Mouse (Mus musculus) urinary bladder, postnatal 25 days (tissue): ENCODE measurements at regions not wholly inside any gene's neighbourhood (a gene's known extent, or its start where the extent isn't known, plus 50 kb on each side); places are given as distances from the start of the nearest gene placed in this dataset.

Source experiments
- DNase-seq: peaks from one replicate; pipeline ENCODE4 v3.0.0; 2022; ENCODE audit warnings: low spot score

DNA sequence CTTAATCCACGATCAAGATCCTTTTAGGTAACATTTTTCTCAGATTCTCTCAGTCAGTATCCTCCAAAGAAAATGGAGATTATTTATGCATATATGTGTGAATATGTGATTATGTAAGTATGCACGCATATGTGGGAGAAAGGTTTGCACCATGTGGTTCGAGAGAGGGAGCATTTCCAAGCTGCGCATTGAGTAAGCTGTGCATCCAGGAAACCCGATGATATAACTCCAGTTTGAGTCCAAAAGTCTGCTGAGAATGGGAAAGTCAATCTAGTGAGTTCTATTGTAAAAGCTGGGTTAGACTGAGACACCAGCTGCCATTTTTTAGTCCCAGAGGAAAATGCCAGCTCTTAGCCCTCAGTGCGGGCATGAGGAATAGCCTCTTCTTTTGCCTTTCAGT lies 89.9 kb upstream of the Krr1 start:
- DNase-seq, result no peak

- no peak for DNase-seq
These were observed 87.8 kb upstream of the Krr1 start for GRCm38 (mm10) chr10:111884701-111885100.

GRCm38 (mm10) chr10:111889111-111889510 lies 83.4 kb upstream of the Krr1 start:
- no peak for DNase-seq

DNA sequence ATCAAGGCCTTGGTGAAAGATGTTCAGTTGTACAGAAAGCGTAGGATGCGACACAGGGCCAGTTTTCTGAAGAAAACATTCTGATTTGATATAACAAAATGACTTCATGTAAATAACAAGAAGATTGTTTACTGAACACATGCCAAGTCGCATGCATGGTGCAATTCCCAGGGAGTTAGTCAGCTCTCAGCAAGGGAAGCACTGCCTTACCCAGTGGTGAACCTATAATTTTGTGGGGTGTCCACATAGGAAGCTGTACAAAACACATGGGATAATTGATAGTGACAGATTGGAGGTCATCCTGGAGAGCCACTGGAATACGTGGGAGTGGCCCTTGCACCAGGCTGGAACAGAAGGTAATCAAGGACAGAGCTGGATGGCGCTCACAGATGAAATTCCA lies 79.0 kb upstream of the Krr1 start:
- DNase-seq, result no peak

DNA sequence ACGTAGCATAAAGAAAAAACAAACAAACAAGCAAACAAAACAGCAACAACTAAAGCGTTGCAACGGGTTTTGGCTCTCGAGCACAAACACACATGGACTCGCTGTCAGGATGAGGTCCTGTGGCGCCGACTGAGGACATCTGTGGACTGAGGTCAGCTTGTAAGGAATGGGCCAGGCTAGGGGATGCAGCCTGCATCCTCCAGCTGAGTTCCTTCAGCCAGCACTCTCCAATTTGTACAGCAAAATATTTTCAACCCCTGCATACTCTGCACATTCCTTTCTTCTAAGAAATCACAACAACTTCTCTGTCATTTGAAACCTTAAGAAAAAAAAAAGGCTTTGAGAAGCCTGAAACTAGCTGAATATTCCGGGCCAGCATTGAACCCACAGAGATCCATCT lies 78.5 kb upstream of the Krr1 start:
- DNase-seq, result peak; percentile 26

- no peak for DNase-seq
These were observed 75.1 kb upstream of the Krr1 start for GRCm38 (mm10) chr10:111897361-111897760.

DNA sequence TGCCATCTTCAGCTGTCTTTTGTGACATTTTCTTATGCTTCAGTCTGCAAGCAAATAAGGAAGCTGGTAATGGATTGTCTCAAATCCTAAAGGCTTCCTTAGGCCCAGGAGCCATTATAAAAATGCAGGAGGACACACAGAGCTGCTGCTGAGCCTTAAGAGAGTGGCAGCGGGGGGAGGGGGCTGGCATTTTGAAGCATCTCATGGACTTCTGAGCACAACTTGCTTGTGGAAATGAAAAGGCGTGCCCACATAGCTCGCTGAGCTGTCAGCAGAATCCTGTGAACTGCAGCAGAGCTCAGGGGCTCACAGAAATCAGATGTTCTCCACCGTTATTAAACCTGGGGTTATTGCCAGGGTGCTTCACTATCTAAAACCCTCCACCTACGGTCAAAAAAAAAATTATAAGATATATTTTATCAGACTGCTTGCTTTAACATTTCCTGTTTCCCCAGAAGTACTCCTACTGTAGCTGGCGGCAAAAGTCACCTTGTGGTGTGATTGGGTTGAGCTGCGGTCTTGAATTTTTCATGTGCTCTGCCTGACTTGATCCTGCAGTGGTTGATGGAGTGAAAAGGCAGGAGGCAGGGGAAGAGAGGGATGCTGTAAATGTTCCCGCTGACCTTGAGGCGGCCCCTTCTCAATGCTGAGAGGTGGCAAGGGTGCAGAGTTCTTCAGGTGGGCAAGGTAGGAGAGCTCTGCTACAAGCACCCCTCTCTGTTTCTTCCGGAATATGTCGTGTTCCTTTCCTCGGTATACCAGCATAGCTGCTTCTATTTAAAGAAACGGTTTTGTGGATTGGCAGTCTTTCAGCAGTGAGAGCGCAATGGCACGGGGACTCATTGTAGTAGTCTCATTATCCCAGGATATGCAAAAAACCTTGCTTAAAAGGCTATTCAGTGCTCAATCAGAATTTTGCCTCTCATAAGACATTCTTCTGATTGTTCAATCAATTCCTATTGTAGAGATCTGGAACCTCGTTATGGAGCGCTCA lies 71.4 kb upstream of the Krr1 start:
- no peak for DNase-seq

- no peak for DNase-seq
These were observed 68.5 kb upstream of the Krr1 start for GRCm38 (mm10) chr10:111903956-111904355.

DNA sequence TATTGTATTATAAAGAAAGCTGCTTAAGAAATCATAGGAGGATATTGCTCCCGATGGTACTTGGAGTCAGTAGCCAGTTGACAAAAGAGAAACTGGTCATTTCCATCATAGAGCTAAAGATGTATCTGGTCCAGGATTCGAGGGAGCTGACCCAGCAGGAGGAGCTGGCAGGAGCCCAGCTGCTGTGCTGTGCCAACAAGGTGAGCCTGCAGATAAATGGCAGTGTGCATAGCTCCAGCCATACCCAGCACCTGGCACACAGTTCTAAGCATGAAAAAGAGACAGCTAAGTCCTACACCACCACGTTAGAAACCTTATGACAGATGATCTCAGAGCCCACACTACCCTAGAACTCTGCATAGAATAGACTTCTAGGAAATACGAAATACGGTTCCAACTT lies 64.6 kb upstream of the Krr1 start:
- DNase-seq, result no peak

DNA sequence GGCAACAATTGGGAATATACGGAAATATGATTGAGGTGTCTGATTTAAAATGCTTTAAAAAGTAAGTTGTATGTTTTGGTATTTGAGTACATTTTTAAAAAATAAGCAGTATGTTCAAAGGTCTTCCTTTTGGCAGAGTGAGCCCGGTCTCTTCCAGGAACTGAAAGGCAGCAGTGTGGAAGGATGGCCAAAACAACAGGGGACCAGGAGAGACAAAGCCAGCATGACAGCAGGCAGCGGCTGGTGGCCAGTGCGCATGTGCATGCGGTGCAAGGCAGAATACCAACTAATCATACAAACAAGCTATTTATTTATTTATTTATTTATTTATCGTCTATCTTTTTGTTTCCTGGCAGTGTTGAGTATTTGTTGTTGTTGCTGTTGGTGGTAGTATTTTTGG lies 59.9 kb upstream of the Krr1 start:
- DNase-seq, result no peak

DNA sequence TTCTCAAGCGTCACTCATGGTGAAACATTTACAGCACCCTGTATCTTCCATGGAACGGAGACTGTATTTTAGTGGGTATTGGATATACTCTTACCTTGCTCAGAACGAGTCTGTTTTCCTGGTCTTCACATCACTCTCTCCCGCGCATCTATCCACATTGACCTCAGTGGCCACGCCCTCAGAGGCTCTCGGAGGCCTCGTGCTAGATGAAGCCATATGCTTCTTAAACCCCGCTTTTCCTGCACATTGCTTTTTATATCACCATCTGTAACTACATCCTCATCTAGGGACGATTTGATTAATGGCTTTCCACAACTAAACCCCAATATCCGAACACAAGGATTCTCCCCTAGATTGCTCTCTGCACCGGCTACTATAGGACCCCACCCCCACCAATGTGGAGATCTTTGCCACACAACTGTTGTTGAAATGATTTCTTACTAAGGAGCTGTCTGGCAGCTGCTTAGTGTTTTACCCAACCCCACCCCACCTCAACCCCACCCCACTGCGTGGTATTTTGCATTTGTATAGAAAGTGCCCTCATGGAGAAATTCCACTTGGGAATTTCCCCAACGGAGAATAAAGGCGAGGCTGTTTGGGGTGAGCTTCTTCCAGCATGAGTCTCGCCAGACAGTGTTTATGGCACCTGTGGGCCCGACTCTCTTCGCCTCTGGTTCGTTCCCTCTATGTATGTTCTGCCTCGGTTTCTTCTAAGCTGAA lies 59.2 kb upstream of the Krr1 start:
- no peak for DNase-seq

GRCm38 (mm10) chr10:111914231-111914630 lies 58.2 kb upstream of the Krr1 start:
- DNase-seq, result no peak

- no peak for DNase-seq
These were observed 54.4 kb upstream of the Krr1 start for GRCm38 (mm10) chr10:111918071-111918507.

DNA sequence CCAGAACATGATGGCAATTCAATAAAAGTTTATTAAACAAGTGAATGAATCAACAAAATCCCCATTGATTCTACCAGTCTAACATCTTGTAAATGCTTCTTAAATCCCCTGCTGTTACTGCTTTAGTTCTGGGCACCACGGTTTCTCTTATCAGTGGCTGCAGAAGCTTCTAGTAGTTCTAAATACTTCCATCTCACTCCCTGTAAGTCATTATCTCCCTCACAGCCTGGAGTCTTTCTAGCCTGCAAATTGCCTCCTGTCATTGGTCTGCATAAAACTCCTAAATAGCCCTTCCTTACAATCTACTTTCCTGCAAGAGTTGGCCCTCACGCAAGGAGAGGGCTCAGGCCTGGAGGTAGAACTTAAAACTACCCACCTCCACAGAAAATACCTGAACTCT lies 53.0 kb upstream of the Krr1 start:
- DNase-seq, result no peak

GRCm38 (mm10) chr10:111921492-111921891 lies 51.0 kb upstream of the Krr1 start:
- no peak for DNase-seq
